Mouse (Mus musculus): ENCODE measurements at regions not wholly inside any gene's neighbourhood (a gene's known extent, or its start where the extent isn't known, plus 50 kb on each side); places are given as distances from the start of the nearest gene placed in this dataset.
A peak's percentile ranks its signal among the peaks of the same experiment; 100 is the strongest.
"Not testable (repeated sequence)": the region's sequence is repeated elsewhere in the genome, so short reads cannot be mapped to it uniquely, and the experiment has no call there.

DNA sequence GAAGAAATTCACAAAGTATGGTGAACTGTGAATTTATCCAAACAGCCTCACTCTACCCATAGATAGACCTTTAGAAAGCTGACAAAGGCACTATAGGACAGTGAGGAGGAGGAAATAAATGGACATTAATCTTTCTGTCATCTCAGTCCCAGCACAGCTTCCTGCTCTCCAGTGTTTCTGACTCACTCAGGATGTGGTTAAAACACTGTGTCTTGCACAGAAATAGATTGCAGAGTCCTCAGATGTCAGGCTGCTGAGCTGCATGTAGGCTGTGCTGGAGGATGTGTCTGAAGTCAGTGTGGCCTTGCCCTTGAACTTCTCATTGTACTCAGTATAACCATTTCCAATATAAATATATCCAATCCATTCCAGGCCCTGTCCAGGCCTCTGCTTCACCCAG lies 735.6 kb upstream of the Zfp386 start:
- DNase-seq (ENCODE audit: low read depth, low spot score): no peak

DNA sequence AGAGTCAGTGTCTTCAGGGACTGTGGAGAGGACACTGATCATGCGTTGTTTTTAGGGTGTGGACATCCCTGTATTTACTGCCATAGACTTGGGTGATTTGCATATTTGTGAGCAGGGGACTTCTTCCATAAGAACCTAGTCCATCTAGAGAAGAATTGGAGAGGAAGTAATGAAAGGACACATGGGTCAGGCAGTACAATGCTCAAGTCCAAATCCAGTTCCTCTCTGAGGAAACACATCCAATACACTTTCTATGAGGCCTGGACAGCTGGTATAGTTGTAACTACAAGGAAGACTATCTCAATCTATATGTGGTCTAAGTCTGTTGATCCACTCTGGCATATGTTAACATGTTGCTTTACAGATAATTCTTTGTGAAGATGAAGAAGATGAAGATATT lies 734.9 kb upstream of the Zfp386 start:
- DNase-seq (ENCODE audit: low read depth, low spot score): not testable (repeated sequence)

DNA sequence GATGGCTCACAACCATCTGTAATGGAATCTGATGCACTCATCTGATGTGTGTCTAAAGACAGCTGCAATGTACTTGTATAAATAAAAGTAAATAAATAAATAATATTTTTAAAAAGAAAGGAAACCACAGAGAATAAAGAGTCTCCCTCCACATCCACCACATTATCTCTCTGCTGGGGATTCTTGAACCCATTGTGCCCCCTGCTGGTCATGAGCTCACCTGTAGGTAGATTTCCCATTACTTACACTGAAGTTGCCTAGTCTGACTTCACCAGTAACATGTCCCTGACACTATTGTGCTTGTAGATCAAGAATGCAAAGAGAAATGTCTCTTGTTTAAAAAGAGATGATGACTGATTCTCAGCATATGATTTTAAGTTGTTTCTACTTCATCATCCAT lies 726.9 kb upstream of the Zfp386 start:
- DNase-seq (ENCODE audit: low read depth, low spot score): not testable (repeated sequence)

DNA sequence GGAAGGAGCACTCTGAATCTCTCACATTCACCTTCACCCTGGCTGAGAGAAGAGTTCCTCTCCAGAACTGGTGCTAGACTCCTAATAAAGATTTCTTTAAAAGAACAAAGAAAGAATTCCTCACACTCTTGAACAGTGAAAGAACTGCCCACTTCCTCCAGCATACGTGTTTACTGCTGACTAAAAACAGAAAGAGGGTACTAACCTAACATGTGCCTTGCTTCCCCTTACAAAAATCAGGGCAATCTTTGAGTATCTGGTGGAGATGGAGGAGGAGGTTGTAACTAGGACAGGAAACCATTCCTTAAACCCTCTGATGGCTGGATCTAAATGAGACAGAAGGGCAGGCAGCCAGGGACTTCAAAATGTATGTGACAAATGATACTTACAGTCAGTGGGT lies 719.1 kb upstream of the Zfp386 start:
- no peak for DNase-seq (ENCODE audit: low read depth, low spot score)

DNA sequence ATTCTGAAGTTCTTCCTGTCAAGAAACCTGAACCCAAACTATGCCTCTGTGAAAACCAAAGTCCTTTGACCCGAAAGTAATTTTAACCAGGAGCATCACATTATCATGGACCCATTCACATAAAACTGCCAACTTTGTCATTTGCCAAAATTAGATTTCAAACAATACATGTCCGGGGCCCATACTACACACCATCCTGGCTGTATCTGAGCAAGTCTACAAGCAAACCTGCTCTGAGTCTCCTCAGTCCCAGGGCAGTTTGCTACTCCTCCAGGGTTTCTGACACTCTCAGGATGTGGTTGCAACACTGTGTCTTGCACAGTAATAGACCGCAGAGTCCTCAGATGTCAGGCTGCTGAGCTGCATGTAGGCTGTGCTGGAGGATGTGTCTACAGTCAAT lies 712.8 kb upstream of the Zfp386 start:
- DNase-seq (ENCODE audit: low read depth, low spot score): not testable (repeated sequence)

DNA sequence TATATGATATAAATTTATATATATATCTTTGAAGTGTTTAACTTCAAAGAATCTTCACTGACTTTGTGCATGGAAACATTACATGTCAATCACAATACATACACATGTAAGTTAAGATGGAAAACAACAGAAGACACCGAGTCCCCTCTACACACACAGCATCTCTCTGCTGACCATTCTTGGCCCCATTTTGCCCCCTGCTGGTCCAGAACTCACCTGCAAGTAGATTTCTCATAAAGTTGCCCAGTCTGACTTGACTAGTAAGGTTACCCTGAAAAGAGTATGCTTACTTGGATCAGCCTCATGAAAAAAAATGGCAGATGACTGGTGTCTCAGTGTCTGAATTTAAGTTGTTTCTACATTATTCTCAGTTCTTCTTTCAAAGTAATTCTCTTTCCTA lies 710.9 kb upstream of the Zfp386 start:
- DNase-seq (ENCODE audit: low read depth, low spot score): no peak

DNA sequence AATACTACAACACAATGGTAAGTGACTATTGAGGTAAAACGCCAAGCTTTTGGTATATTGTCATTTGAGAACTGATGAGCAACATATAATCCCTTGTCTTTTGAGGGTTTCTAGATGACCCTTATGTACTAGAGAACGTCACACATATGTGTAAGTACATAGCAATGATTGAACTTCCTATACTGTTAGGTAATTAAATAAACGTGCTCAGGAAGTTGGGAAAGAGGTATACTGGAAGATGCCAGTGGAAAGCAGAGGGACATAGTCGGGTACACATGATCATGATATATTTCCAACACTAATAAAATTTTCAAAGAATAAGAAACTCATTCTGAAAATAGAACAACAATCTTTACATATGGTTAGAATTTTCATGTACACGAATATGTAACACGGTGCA lies 701.4 kb upstream of the Zfp386 start:
- DNase-seq (ENCODE audit: low read depth, low spot score): not testable (repeated sequence)

DNA sequence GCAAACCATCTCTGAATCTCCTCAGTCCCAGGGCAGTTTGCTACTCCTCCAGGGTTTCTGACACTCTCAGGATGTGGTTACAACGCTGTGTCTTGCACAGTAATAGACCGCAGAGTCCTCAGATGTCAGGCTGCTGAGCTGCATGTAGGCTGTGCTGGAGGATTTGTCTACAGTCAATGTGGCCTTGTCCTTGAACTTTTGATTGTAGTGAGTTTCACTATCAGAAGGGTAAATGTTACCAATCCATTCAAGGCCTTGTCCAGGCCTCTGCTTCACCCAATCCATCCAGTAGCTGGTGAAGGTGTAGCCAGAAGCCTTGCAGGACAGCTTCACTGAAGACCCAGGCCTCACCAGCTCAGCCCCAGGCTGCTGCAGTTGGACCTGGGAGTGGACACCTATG lies 688.5 kb upstream of the Zfp386 start:
- DNase-seq (ENCODE audit: low read depth, low spot score): not testable (repeated sequence)

DNA sequence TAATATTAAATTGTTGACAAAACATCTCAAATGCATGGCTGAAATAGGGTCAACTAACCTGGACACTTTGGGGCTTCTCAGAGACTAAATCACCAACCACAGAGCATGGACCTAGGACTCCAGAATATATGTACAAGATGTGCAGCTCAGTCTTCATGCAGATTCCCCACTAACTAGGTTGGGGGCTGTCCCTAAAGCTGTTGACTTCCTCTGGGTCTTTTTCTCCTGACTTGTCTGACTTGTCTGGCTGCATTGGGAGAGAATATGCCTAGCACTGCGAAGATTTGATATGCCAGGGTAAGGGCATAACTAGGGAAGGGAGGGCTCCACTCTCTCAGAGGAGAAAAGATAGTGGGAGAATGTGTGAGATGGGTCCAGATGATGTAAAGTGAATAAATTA lies 681.9 kb upstream of the Zfp386 start:
- not testable (repeated sequence) for DNase-seq (ENCODE audit: low read depth, low spot score)

DNA sequence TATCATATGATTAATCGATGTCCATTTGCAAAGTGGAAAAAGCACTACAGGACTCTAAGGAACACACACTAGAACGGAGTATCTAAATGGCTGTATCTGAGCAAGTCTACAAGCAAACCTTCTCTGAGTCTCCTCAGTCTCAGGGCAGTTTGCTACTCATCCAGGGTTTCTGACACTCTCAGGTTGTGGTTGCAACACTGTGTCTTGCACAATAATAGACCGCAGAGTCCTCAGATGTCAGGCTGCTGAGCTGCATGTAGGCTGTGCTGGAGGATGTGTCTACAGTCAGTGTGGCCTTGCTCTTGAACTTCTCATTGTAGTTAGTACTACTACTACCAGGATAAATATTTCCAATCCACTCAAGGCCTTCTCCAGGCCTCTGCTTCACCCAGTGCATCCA lies 675.7 kb upstream of the Zfp386 start:
- DNase-seq (ENCODE audit: low read depth, low spot score): not testable (repeated sequence)

DNA sequence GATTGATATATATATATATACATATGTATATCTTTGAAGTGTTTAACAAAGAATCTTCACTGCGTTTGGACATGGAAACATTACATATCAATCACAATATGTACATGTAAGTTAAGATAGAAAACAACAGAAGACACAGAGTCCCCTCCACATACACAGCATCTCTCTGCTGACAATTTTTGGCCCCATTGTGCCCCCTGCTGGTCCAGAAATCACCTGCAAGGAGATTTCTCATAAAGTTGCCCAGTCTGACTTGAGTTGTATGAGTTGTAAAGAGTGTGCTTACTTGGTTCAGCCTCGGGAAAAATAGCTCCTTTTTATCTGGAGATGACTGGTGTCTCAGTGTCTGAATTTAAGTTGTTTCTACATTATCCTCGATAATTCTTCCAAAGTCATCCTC lies 674.5 kb upstream of the Zfp386 start:
- not testable (repeated sequence) for DNase-seq (ENCODE audit: low read depth, low spot score)

DNA sequence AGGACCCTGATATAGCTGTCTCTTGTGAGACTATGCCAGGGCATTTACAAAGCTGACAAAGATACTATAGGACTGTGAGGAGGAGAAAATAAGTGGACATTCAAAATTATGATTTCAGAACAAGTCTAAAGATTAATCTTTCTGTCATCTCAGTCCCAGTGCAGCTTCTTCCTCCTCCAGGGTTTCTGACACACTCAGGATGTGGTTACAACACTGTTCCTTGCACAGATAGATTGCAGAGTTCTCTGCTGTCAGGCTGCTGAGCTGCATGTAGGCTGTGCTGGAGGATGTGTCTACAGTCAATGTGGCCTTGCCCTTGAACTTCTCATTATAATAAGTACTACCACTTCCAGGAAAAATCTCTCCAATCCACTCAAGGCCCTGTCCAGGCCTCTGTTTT lies 661.0 kb upstream of the Zfp386 start:
- not testable (repeated sequence) for DNase-seq (ENCODE audit: low read depth, low spot score)

DNA sequence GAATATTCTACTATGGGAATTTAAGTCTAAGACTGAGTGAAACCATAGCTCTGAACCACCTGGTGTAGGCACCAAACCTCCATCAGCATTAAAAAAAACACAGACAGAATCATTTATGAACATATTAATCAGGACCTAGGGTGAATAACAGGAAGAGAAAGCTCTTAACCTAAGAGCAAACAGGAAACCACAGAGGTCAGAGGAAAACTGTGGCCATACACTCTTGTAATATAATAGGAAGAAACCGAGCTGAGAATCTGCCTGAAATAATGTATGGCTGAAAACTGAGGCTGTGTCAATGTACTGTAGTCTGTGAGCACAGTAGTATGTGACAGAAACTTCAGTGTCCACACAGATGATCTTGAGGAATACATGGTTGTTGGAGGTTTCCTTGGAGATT lies 643.4 kb upstream of the Zfp386 start:
- no peak for DNase-seq (ENCODE audit: low read depth, low spot score)

DNA sequence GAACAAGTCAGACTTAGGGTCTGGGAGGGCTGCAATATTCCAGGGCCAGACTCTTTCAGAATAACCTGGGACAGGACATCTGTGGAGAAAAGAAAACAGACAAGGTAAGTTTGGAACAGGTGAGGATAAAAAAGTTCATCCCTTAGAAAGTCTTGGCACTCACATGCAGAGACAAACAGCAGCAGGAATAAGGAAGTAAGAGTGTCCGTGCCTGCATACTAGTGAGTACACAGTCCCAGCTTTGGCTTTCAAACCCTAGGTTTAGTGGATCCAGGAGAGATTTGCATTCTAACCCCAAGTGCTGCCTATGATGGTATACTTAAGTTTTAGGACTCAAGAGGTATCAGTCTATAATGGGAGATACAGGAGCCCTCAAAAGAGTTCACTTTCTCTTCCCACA lies 642.9 kb upstream of the Zfp386 start:
- DNase-seq (ENCODE audit: low read depth, low spot score): no peak

DNA sequence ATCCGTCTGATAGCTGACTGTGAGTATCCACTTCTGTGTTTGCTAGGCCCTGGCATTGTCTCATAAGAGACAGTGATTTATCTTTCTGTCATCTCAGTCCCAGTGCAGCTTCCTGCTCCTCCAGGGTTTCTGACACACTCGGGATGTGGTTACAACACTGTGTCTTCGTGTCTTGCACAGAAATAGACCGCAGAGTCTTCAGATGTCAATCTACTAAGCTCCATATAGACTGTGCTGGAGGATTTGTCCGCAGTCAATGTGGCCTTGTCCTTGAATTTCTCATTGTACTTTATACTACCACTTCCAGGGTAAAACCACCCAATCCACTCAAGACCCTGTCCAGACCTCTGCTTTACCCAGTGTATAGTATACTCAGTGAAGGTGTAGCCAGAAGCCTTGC lies 601.3 kb upstream of the Zfp386 start:
- DNase-seq (ENCODE audit: low read depth, low spot score): not testable (repeated sequence)

DNA sequence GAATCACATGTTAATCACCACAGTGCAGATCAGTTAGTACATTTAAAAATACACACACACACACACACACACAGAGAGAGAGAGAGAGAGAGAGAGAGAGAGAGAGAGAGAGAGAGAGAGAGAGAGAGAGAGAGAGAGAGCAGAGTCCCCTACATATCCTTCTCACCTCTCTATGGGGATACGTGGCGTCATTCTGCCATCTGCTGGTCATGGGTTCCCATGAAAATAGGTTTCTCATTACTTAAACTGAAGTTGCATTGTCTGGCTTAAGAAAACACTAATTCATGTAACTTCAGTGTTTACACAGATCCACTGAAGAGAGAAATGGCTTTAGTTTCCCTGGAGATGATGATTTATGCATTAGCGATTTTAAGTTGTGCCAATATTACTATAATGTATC lies 594.9 kb upstream of the Zfp386 start:
- DNase-seq (ENCODE audit: low read depth, low spot score): not testable (repeated sequence)

DNA sequence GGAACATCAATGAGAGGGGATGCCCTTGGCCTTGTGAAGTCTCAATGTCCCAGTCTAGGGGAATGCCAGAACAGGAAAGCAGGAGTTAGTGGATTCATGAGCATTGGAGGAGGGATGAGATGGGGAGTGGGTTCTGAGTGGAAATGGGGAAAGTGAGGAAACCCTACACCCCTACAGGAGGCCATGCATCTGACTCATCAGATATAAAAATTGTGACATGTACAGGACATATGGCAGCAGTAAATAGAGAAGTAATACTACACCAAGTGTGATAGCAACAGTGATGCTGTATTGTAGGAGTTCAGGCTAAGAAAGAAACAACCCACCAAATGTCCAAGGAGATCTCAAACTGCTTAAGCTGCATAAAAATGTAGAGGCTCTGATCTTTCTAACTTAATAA lies 582.7 kb upstream of the Zfp386 start:
- not testable (repeated sequence) for DNase-seq (ENCODE audit: low read depth, low spot score)

DNA sequence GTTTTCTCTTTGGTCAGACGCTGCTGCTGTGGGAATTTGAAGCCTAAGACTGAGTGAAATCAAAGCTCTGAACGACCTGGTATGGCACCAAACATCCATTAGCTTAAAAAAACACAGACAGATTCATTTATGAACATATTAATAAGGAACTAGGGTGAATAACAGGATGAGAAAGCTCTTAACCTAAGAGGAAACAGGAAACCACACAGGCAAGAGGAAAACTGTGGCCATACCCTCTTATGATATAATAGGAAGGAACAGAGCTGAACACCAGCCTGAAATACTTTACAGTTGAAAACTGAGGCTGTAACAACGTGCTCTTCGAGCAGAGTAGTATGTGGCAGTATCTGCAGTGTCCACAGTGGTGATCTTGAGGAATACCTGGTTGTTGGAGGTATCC lies 579.5 kb upstream of the Zfp386 start:
- DNase-seq (ENCODE audit: low read depth, low spot score): not testable (repeated sequence)

DNA sequence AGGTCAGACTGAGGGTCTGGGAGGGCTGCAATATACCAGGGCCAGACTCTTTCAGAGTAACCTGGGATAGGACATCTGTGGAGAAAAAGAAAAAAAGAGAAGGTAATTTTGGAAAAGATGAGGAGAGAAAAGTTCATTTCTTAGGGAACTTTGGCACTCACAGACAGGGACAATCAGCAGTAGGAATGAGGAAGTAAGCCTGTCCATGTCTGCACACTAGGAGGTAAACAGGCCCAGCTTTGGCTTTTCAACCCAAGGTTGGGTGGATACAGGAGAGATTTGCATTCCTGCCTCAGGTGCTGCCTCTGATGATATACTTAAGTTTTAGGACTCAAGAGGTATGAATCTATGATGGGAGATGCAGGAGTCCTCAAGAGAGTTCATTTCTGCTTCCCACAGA lies 579.0 kb upstream of the Zfp386 start:
- not testable (repeated sequence) for DNase-seq (ENCODE audit: low read depth, low spot score)

DNA sequence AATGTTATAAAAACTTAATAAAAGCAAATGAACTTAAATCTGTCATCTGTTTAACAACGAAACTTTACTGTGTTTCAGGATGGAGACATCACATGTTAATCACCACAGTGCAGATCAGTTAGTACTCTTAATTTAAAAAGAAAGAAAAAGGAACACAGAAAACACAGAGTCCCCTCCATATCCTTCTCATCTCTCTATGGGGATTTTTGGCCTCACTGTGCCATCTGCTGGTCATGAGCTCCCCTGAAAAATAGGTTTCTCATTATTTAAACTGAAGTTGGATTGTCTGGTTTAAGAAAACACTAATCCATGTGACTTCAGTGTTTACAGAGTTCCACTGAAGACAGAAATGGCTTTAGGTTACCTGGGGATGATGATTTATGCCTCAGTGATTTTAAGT lies 548.7 kb upstream of the Zfp386 start:
- DNase-seq (ENCODE audit: low read depth, low spot score): peak; percentile 65

DNA sequence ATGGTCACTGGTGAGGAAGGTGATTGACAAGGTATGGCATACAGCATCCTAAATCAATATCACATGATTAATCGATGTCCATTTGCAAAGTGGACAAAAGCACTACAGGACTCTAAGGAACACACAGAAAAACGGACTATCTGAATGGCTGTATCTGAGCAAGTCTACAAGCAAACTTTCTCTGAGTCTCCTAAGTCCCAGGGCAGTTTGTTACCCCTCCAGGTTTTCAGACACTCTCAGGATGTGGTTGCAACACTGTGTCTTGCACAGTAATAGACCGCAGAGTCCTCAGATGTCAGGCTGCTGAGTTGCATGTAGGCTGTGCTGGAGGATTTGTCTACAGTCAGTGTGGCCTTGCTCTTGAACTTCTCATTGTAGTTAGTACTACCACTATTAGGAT lies 540.2 kb upstream of the Zfp386 start:
- not testable (repeated sequence) for DNase-seq (ENCODE audit: low read depth, low spot score)

DNA sequence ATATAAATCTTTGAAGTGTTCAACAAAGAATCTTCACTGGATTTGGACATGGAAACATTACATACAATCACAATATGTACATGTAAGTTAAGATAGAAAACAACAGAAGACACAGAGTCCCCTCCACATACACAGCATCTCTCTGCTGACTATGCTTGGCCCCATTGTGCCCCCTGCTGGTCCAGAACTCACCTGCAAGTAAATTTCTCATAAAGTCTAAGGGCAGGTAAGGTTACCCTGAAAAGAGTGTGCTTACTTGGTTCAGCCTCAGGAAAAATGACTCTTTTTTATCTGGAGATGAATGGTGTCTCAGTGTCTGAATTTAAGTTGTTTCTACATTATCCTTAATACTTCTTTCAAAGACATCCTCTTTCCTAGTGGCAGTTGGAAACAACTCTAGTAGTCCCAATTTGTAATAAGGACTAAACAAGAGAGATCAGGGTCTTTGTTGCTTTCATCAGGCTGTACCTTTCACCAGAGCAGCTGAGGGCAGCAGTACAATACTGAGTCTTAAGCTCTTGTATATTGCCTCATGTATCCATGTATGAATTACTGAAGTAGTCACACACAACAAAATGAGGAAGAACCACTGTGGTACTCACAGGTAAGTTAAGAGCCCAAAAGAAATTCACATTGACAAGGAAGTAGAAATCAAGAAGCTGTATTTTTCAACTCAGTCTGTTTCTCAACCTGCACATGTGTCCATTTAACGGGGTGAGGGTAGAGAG lies 538.7 kb upstream of the Zfp386 start:
- not testable (repeated sequence) for DNase-seq (ENCODE audit: low read depth, low spot score)

DNA sequence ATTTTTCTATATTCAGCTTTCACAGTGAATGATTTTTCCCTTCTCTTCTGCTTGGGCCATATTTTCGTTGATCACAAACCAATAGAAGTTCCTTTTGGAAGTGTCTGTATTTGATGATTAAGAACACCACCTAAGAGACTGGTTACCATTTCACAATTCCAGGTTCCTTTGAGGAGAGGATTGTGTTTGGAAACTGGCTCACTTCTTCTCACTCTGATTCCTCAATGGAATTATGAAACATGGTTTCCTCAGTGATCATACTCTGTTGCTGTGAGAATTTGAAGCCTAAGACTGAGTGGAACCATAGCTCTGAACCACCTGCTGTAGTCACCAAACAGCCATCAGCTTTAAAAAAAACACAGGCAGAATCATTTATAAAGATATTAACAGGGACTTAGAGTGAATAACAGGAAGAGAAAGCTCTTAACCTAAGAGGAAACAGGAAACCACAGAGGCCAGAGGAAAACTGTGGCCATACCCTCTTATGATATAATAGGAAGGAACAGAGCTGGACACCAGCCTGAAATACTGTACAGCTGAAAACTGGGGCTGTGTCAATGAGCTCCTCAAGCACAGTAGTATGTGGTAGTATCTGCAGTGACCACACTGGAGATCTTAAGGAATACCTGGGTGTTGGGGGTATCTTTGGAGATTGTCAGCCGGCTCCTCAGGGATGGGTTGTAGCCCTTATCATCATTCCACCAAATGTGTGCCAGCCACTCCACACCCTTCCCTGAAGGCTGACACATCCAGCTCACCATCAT lies 528.6 kb upstream of the Zfp386 start:
- DNase-seq (ENCODE audit: low read depth, low spot score): not testable (repeated sequence)
